Mouse (Mus musculus): ENCODE measurements around the gene Diras1. TPM values are rescaled to one million over a fixed set of nuclear protein-coding genes. Genes with fewer than 3 reads are reported as not detected.

The Diras1 gene
- polyA plus RNA-seq, 1 experiment from 2014 or later, result 1.4 TPM

- no peak overlapping the region for H3K27ac ChIP-seq (replicated peaks; ENCODE audit: low read depth, low read length)
- no peak for ATAC-seq (replicated peaks; ENCODE audit: insufficient number of reproducible peaks, low FRiP score, low TSS enrichment, low read depth)
- H3K4me1 ChIP-seq (ENCODE audit: control insufficient read depth, insufficient read depth, low read length), result no peaks in the 10 kb centered on the region
- H3K4me2 ChIP-seq (ENCODE audit: low read depth, low read length), result no peak overlapping the region
- H3K36me3 ChIP-seq (replicated peaks; ENCODE audit: control insufficient read depth, insufficient read depth, low read depth, low read length), result no peaks in the 10 kb centered on the region
- no peaks in the 10 kb centered on the region for H3K27me3 ChIP-seq (ENCODE audit: control insufficient read depth, insufficient read depth, low read length)
- no peak overlapping the region for H3K4me3 ChIP-seq (ENCODE audit: low read depth, low read length)
- no peak overlapping the region for H3K9ac ChIP-seq (replicated peaks; ENCODE audit: low read length)
- WGBS, result 56% methylated on average over 11 of the region's 11 CpGs
- no peaks in the 10 kb centered on the region for H3K9me3 ChIP-seq (replicated peaks; ENCODE audit: control insufficient read depth, low read length)
- DNase-seq (ENCODE audit: low spot score), result no peak
Observed at GRCm38 (mm10) chr10:80972071-80972987, 53.1 kb downstream of the Diras1 start.

GRCm38 (mm10) chr10:80971533-80971932 is 53.9 kb downstream of the Diras1 start:
- Histone ChIP-seq H3K27me3 (ENCODE audit: control insufficient read depth, insufficient read depth, low read length) (no peaks in the 10 kb centered on the region), H3K4me1 (ENCODE audit: control insufficient read depth, insufficient read depth, low read length) (no peaks in the 10 kb centered on the region), H3K4me3 (ENCODE audit: low read depth, low read length) (no peak overlapping the region), H3K36me3 (replicated peaks; ENCODE audit: control insufficient read depth, insufficient read depth, low read depth, low read length) (no peaks in the 10 kb centered on the region), H3K4me2 (ENCODE audit: low read depth, low read length) (no peak overlapping the region), H3K9me3 (replicated peaks; ENCODE audit: control insufficient read depth, low read length) (no peaks in the 10 kb centered on the region), H3K9ac (replicated peaks; ENCODE audit: low read length) (no peak overlapping the region), H3K27ac (replicated peaks; ENCODE audit: low read depth, low read length) (no peak overlapping the region)
- whole genome bisulfite sequencing, result 80% methylated on average over 15 of the region's 15 CpGs
- no peak for DNase-seq (ENCODE audit: low spot score)
- ATAC-seq (replicated peaks; ENCODE audit: insufficient number of reproducible peaks, low FRiP score, low TSS enrichment, low read depth), result no peak

GRCm38 (mm10) chr10:80970159-80970558 is 55.3 kb downstream of the Diras1 start:
- WGBS, result 85% methylated on average over 8 of the region's 8 CpGs
- Histone ChIP-seq H3K4me1 (ENCODE audit: control insufficient read depth, insufficient read depth, low read length) (no peaks in the 10 kb centered on the region), H3K9ac (replicated peaks; ENCODE audit: low read length) (no peak overlapping the region), H3K27me3 (ENCODE audit: control insufficient read depth, insufficient read depth, low read length) (no peaks in the 10 kb centered on the region), H3K9me3 (replicated peaks; ENCODE audit: control insufficient read depth, low read length) (no peaks in the 10 kb centered on the region), H3K4me2 (ENCODE audit: low read depth, low read length) (no peak overlapping the region), H3K27ac (replicated peaks; ENCODE audit: low read depth, low read length) (no peak overlapping the region), H3K36me3 (replicated peaks; ENCODE audit: control insufficient read depth, insufficient read depth, low read depth, low read length) (no peaks in the 10 kb centered on the region), H3K4me3 (ENCODE audit: low read depth, low read length) (no peak overlapping the region)
- ATAC-seq (replicated peaks; ENCODE audit: insufficient number of reproducible peaks, low FRiP score, low TSS enrichment, low read depth) (no peak), DNase-seq (ENCODE audit: low spot score) (no peak)

Other genes with a start within 250 kb of the Diras1 start
- 92.6 and 93.9 TPM in 2 replicates for gene Sf3a2, start 227.5 kb downstream of the Diras1 start, polyA plus RNA-seq (2014; fragmentation: Nextera tagmentation; extraction: Ambion mirVana)
- 119 and 137 TPM in 2 replicates for gene Plekhj1, start 227.0 kb downstream of the Diras1 start, polyA plus RNA-seq (2014; fragmentation: Nextera tagmentation; extraction: Ambion mirVana)
- gene Amh, start 220.4 kb downstream of the Diras1 start, polyA plus RNA-seq (2014; fragmentation: Nextera tagmentation; extraction: Ambion mirVana), result not detected in 2 replicates
- gene Jsrp1, start 212.2 kb downstream of the Diras1 start, polyA plus RNA-seq (2014; fragmentation: Nextera tagmentation; extraction: Ambion mirVana), result 0.60 and 1.2 TPM in 2 replicates
- gene Oaz1, start 199.0 kb downstream of the Diras1 start, polyA plus RNA-seq (2014; fragmentation: Nextera tagmentation; extraction: Ambion mirVana), result 1,818 and 1,942 TPM in 2 replicates
- gene Lingo3, start 181.6 kb downstream of the Diras1 start, polyA plus RNA-seq (2014; fragmentation: Nextera tagmentation; extraction: Ambion mirVana), result 0.49 and 0.67 TPM in 2 replicates
- gene Lsm7, start 170.5 kb downstream of the Diras1 start, polyA plus RNA-seq (2014; fragmentation: Nextera tagmentation; extraction: Ambion mirVana), result 282 and 329 TPM in 2 replicates
- 17.1 and 19.7 TPM in 2 replicates for gene Sppl2b, start 170.4 kb downstream of the Diras1 start, polyA plus RNA-seq (2014; fragmentation: Nextera tagmentation; extraction: Ambion mirVana)
- gene Tmprss9, start 153.8 kb downstream of the Diras1 start, polyA plus RNA-seq (2014; fragmentation: Nextera tagmentation; extraction: Ambion mirVana), result 0.06 TPM in 2 replicates
- gene Timm13, start 124.7 kb downstream of the Diras1 start, polyA plus RNA-seq (2014; fragmentation: Nextera tagmentation; extraction: Ambion mirVana), result 266 and 347 TPM in 2 replicates
- 18.4 and 19.4 TPM in 2 replicates for gene Lmnb2, start 107.4 kb downstream of the Diras1 start, polyA plus RNA-seq (2014; fragmentation: Nextera tagmentation; extraction: Ambion mirVana)
- gene Gadd45b, start 95.6 kb downstream of the Diras1 start, polyA plus RNA-seq (2014; fragmentation: Nextera tagmentation; extraction: Ambion mirVana), result 9.9 and 11.6 TPM in 2 replicates
- gene Gng7, start 10.7 kb downstream of the Diras1 start, polyA plus RNA-seq (2014; fragmentation: Nextera tagmentation; extraction: Ambion mirVana), result 4.8 and 5.4 TPM in 2 replicates
- gene Slc39a3, start 11.8 kb upstream of the Diras1 start, polyA plus RNA-seq (2014; fragmentation: Nextera tagmentation; extraction: Ambion mirVana), result 6.7 and 7.2 TPM in 2 replicates
- gene Sgta, start 34.5 kb upstream of the Diras1 start, polyA plus RNA-seq (2014; fragmentation: Nextera tagmentation; extraction: Ambion mirVana), result 193 and 218 TPM in 2 replicates
- gene Thop1, start 44.4 kb upstream of the Diras1 start, polyA plus RNA-seq (2014; fragmentation: Nextera tagmentation; extraction: Ambion mirVana), result 56.0 and 56.3 TPM in 2 replicates
- 0.08 TPM in 2 replicates for gene Creb3l3, start 73.2 kb upstream of the Diras1 start, polyA plus RNA-seq (2014; fragmentation: Nextera tagmentation; extraction: Ambion mirVana)
- 191 and 192 TPM in 2 replicates for gene Map2k2, start 80.3 kb upstream of the Diras1 start, polyA plus RNA-seq (2014; fragmentation: Nextera tagmentation; extraction: Ambion mirVana)
- gene Zbtb7a, start 109.6 kb upstream of the Diras1 start, polyA plus RNA-seq (2014; fragmentation: Nextera tagmentation; extraction: Ambion mirVana), result 4.9 and 5.5 TPM in 2 replicates
- 36.1 and 46.5 TPM in 2 replicates for gene Pias4, start 142.3 kb upstream of the Diras1 start, polyA plus RNA-seq (2014; fragmentation: Nextera tagmentation; extraction: Ambion mirVana)
- 417 and 424 TPM in 2 replicates for gene Eef2, start 151.0 kb upstream of the Diras1 start, polyA plus RNA-seq (2014; fragmentation: Nextera tagmentation; extraction: Ambion mirVana)
- gene Dapk3, start 157.3 kb upstream of the Diras1 start, polyA plus RNA-seq (2014; fragmentation: Nextera tagmentation; extraction: Ambion mirVana), result 47.4 and 49.4 TPM in 2 replicates
- not detected in 2 replicates for gene 4930442H23Rik, start 158.2 kb upstream of the Diras1 start, polyA plus RNA-seq (2014; fragmentation: Nextera tagmentation; extraction: Ambion mirVana)
- gene Nmrk2, start 176.4 kb upstream of the Diras1 start, polyA plus RNA-seq (2014; fragmentation: Nextera tagmentation; extraction: Ambion mirVana), result not detected in 2 replicates
- gene Atcay, start 205.2 kb upstream of the Diras1 start, polyA plus RNA-seq (2014; fragmentation: Nextera tagmentation; extraction: Ambion mirVana), result 4.1 and 5.3 TPM in 2 replicates
- 2.5 and 2.8 TPM in 2 replicates for gene Zfr2, start 207.5 kb upstream of the Diras1 start, polyA plus RNA-seq (2014; fragmentation: Nextera tagmentation; extraction: Ambion mirVana)
- 2.6 and 4.0 TPM in 2 replicates for gene Matk, start 227.3 kb upstream of the Diras1 start, polyA plus RNA-seq (2014; fragmentation: Nextera tagmentation; extraction: Ambion mirVana)
- 203 and 205 TPM in 2 replicates for gene Mrpl54, start 241.3 kb upstream of the Diras1 start, polyA plus RNA-seq (2014; fragmentation: Nextera tagmentation; extraction: Ambion mirVana)
- 35.3 and 41.3 TPM in 2 replicates for gene Apba3, start 241.3 kb upstream of the Diras1 start, polyA plus RNA-seq (2014; fragmentation: Nextera tagmentation; extraction: Ambion mirVana)

Data from embryonic facial prominence, embryonic 11.5 days (tissue).